Mouse (Mus musculus) activated CD4-positive, CD25-positive, alpha-beta regulatory T cell, adult 9 weeks (primary cell): ENCODE results near the gene Snapin. TPM values are rescaled to one million over a fixed set of nuclear protein-coding genes. Genes with fewer than 3 reads are reported as not detected.

ENCODE experiments used
- polyA plus RNA-seq: library from polyadenylated mRNA; unstranded; fragments of 100-300 nt; shearing (Covaris generic); gene quantifications from one replicate; pipeline ENCODE4 v1.2.1, GENCODE M21; 2017

Gene Snapin
- polyA plus RNA-seq, result 93.0 TPM

GRCm38 (mm10) chr3:90490696-90491256, at the start of gene Snapin:
Snapin (minus strand) TSS chr3:90491033.

DNA sequence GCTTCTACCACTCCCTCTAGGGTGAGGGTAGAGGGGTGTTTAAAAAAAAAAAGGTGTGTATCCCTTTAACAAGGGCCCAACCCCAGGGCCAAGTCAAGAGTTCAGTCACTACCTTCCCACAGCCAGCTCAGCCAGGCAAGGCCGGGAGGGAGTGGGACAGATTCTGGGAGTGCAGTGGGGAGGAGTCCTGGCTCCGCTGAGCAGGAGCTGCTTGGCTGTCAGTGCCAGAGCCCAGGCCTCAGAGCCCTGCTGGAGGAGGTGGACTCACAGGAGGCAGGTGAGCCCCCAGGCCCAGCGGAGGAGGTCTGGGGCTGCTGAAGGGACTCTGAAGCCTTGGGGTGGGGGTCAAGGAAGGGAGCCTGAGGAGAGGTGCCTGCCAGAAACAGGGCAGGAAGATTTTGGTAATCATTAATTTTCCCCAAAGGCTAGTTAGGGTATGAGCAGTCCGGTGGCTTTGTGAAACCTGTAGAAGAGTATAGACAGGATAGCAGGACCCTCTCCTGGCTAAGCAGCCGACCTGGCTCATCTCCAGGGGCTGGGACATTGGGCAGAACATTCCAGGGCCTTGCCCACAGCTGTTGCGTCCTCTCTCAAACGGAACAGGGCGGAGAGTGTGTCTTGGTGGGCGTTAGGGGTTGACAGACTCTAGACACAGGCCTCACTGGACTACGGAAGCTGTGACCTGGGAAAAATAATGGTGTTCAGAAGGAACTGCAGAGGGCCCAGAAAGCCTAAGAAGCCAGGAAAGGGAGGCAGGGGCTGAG, 46.5 kb upstream of the Snapin start, which contains the start of gene S100a16:
S100a16 (plus strand) TSS at position 114 of the 764 bp plus-strand sequence.

DNA sequence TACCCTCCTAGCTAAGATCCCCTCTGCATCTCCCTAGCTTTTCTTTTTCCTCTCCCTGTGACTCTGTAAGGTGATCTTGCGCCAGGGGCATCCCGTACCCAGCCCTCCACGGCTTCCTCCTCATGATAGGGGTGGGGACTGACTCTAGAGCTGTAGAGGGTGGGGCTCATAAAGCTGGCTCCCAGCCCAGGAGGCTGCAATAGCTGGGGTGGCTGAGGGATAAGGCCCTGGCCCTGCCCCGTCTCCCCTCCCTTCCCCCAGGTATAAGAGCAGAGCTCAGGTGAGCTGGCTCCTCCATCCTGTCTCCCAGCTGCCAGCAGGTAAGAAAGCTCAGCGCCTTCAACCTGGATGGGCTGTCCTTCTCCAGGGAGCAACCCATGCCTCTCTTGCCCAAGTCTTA, 35.7 kb upstream of the Snapin start, which contains the start of gene S100a14:
S100a14 (plus strand) TSS at position 277 of the 400 bp plus-strand sequence.

DNA sequence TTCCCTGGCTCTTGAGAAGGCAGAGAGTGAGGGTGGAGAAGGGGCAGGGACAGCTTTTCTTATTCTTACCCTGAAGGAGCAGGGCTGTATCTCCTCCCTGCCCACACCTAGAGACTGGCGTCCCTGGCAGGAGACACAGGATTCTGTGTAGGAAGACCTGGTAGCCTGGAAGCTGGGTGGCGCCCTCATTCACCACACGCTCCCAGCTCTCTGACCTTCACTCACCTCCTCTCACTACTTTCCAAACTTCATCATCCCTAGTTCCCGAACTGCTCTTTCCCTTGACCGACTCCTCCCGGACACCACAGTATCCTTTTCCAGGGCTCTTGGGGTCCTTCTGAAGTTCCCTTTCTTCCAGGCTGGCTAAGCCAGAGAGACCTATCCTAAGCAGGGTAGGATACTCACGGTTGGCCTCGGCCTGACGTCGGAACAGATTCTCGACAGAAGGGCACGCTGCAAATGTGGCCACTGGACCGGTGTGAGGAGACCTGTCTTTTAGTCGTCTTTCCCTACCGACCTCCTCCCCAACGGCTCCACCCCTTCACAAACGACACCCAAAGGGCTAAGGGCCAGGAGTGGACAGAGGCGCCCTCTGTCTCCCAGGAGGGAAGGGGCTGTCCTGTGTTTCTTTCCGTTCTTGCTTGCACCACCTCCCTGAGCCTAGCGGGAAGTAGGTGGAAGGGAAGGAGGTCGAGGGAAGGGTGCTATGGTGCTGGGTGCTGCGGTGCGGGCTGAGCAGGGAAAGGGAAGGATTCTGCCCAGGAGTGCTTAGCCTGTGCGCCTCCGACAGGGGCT, 23.2 kb upstream of the Snapin start, which contains the start of the genes S100a1 and S100a13:
S100a1 (minus strand) TSS at position 597 of the 795 bp plus-strand sequence.
S100a13 (plus strand) TSS at position 640 of the 795 bp plus-strand sequence.

DNA sequence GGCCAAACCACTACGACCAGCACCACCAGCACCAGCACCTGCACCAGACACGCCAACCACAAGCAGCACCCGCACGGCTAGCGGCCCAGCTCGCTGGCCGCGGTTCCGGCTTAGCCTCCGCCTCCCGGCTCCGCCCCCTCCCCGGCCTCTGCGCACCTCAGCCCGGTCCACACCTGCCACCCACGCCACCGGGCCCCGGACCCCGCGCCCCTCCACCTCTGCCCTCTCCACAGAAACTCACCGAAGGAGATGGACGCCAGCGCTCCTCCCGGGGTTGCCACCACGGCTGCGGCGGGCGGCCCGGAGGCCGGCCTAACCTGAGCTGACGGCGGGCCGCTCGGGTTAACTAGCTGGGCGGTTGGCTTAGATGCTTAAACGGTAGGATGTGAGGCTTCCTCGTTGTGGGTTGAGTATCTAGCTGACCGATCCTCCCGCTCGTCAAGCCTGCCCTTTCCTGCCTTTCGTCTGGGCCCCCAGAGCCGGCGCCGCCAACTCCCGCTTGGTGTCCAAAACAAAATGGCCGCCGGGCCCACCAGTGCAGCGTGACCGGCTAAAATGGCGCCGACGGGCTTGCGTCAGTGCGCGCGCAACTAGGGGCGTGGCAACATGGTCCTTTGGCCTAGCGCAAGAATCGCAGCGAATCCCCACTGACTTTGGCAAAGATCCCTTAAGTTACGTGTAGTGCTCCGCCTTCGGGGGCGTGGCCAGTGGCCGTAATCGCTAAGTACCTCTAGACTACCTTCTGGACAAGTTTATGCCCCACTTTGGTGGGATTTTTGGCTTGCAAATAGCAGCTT, 18.3 kb upstream of the Snapin start, which contains the start of gene Chtop:
Chtop (minus strand) TSS at position 549 of the 797 bp plus-strand sequence.

GRCm38 (mm10) chr3:90475831-90476611, 14.8 kb downstream of the Snapin start, which contains the start of gene Ilf2:
Ilf2 (plus strand) TSS chr3:90476126.

GRCm38 (mm10) chr3:90465686-90466310, 25.0 kb downstream of the Snapin start, which contains the start of gene Npr1:
Npr1 (minus strand) TSS chr3:90465866.

Other genes with a start within 250 kb of the Snapin start
- not detected for gene Creb3l4, start 247.5 kb downstream of the Snapin start, polyA plus RNA-seq
- 4.2 TPM for gene Slc39a1, start 242.9 kb downstream of the Snapin start, polyA plus RNA-seq
- 101 TPM for gene Crtc2, start 236.9 kb downstream of the Snapin start, polyA plus RNA-seq
- gene Dennd4b, start 225.8 kb downstream of the Snapin start, polyA plus RNA-seq, result 58.5 TPM
- 12.7 TPM for gene Gatad2b, start 197.9 kb downstream of the Snapin start, polyA plus RNA-seq
- 0.27 TPM for gene Slc27a3, start 101.1 kb downstream of the Snapin start, polyA plus RNA-seq
- 47.0 TPM for gene Ints3, start 57.4 kb downstream of the Snapin start, polyA plus RNA-seq
- not detected for gene Npr1, start 25.2 kb downstream of the Snapin start, polyA plus RNA-seq
- gene Ilf2, start 14.9 kb downstream of the Snapin start, polyA plus RNA-seq, result 104 TPM
- 212 TPM for gene Chtop, start 18.5 kb upstream of the Snapin start, polyA plus RNA-seq
- gene S100a1, start 23.4 kb upstream of the Snapin start, polyA plus RNA-seq, result 4.4 TPM
- gene S100a13, start 23.4 kb upstream of the Snapin start, polyA plus RNA-seq, result 181 TPM
- gene S100a14, start 35.8 kb upstream of the Snapin start, polyA plus RNA-seq, result 0.40 TPM
- 0.32 TPM for gene S100a16, start 46.2 kb upstream of the Snapin start, polyA plus RNA-seq
- gene S100a3, start 69.5 kb upstream of the Snapin start, polyA plus RNA-seq, result 1.6 TPM
- 1.7 TPM for gene S100a2, start 99.2 kb upstream of the Snapin start, polyA plus RNA-seq
- gene Gm42674, start 110.9 kb upstream of the Snapin start, polyA plus RNA-seq, result not detected
- gene S100a4, start 112.7 kb upstream of the Snapin start, polyA plus RNA-seq, result 415 TPM
- gene S100a5, start 117.5 kb upstream of the Snapin start, polyA plus RNA-seq, result not detected
- 481 TPM for gene S100a6, start 121.8 kb upstream of the Snapin start, polyA plus RNA-seq
- gene S100a7a, start 163.0 kb upstream of the Snapin start, polyA plus RNA-seq, result 0.28 TPM
- not detected for gene S100a8, start 177.9 kb upstream of the Snapin start, polyA plus RNA-seq
- 0.57 TPM for gene S100a9, start 204.7 kb upstream of the Snapin start, polyA plus RNA-seq
- gene Pglyrp4, start 235.9 kb upstream of the Snapin start, polyA plus RNA-seq, result not detected